Mouse (Mus musculus): ENCODE results near the gene 2310034G01Rik.

DNA sequence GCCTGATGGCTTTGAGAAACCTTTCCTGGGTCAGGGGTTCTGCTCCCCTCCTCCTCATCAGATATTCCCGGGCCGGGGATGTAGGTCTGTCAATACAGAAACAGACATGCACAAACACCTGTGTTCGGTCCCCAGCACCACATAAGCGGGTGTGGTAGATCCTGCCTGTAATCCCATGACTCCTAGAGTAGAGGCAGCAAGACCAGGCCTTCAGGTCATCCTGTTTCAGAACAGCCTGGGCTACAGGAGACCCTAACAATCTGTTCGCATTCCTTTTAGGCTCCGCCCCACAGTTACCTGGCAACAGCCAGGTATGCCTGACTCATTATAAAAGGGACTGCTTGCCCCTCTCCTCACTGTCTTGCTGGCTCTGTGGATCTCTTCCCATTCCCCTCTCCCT, 552 bp downstream of the 2310034G01Rik start:
- no peak for TF ChIP-seq CEBPB (IDR thresholded peaks at IDR 0.05; ENCODE audit: low read depth)
- no peak for TF ChIP-seq USF1 (IDR thresholded peaks at IDR 0.05; ENCODE audit: low read depth)

Data from C2C12 (cell line).